Mouse (Mus musculus) olfactory bulb, adult 2 months (tissue): ENCODE data around the gene Nectin2. TPM values are rescaled to one million over a fixed set of nuclear protein-coding genes. Genes with fewer than 3 reads are reported as not detected.

ENCODE experiments used
- H3K27ac ChIP-seq: fragments of 200-500 bp; 2 replicates; pipeline ENCODE4 v1.5.1; 2012; ENCODE audit warnings: low read depth, low read length; ENCODE audit not compliant: insufficient read depth
- H3K4me1 ChIP-seq: fragments of 200-500 bp; 2 replicates; pipeline ENCODE4 v1.6.1; 2012; ENCODE audit warnings: low read length; ENCODE audit not compliant: control insufficient read depth, insufficient read depth
- H3K4me3 ChIP-seq: fragments of 200-500 bp; 2 replicates; pipeline ENCODE4 v1.5.1; 2012; ENCODE audit warnings: mild to moderate bottlenecking, low read depth, low read length, moderate library complexity; ENCODE audit not compliant: insufficient read depth
- CTCF ChIP-seq: fragments of 200-500 bp; IDR thresholded peaks from 2 replicates; pipeline ENCODE4 v1.5.1; 2012; ENCODE audit warnings: low read depth, mild to moderate bottlenecking, low read length, moderate library complexity; ENCODE audit not compliant: insufficient read depth
- POLR2A ChIP-seq: fragments of 200-500 bp; IDR thresholded peaks from 2 replicates; pipeline ENCODE4 v1.6.1; 2012; ENCODE audit warnings: mild to moderate bottlenecking, low read depth, low read length, moderate library complexity; ENCODE audit not compliant: insufficient read depth
- whole genome bisulfite sequencing: fragments of 180-500 bp; shearing (Covaris S2); methylation state at CpG from one replicate; pipeline ENCODE4 v1.1.7; 2018; 5-methylcytosine and 5-hydroxymethylcytosine counted together
- polyA plus RNA-seq: library from polyadenylated mRNA; stranded (reverse); fragments of >200 nt; gene quantifications from 2 replicates; pipeline ENCODE4 v1.2.4, GENCODE M21; 2012; ENCODE audit warnings: low replicate concordance; ENCODE audit not compliant: missing spikeins, insufficient read depth, insufficient read length

Gene Nectin2
- polyA plus RNA-seq, 1 experiment = not detected

DNA sequence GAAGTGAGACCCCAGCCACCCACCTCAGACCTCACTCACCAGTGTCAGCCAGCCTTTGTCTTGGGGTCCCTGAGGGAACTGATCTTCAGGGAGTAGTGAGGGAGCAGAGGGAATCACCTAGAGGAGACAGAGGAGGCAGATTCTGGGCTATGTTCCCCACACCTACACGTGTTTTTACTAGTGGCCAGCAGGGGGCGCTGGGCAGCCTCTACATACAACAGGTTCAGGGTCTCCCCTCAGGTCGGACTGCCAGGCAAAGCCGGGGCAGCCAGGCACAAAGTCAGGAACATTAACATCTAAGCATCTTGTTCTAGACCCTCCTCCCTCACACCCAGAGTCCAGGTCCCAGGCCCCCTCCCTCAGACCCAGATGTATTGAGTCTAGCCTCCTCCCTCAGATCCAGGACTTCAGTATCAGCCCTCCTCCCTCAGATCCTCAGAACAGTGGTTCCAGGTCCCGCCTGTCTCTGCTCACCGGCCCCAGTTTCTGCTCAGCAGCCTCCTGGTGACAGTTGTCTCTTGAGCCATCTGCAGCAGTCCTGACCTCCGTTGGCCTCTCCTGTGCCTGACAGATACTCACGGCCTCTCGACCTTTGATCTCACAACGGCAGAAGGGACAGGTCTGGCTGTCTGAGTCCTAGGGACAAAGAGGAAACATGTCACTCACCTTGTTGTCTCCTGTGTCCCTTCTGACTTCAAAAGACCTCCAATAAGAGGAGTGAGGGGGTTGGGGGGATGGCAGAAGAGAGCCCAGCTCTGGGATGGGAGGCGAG, 34.7 kb upstream of the Nectin2 start:
- no peak overlapping the region for H3K4me3 ChIP-seq
- TF ChIP-seq CTCF (no peak), POLR2A (no peak)
- 55% methylated on average over 11 of the region's 11 CpGs for WGBS
- no peak overlapping the region for H3K27ac ChIP-seq
- H3K4me1 ChIP-seq = no peaks in the 10 kb centered on the region

DNA sequence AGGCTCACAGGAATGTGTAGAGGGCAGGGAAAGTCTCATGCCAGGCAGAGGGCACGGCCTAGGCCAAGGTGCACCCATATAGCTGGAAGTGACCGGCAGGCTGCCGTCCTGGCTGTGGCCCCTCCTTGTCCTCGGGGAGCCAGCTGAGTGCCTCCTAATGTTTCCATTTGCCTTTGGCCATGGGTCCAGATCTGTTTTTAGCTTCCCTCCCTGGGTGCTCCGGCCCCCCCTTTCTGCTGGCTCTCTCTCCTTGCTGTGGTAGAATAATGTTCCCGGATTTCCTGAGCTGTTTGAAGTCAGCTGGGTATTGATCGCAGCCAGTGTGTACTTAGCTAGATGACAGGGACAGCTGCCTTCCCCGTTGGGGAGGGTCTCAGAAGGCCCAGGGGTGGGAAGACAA, 33.3 kb upstream of the Nectin2 start:
- TF ChIP-seq CTCF (no peak), POLR2A (no peak)
- H3K4me3 ChIP-seq = no peak overlapping the region
- WGBS = 71% methylated on average over 8 of the region's 8 CpGs
- no peak overlapping the region for H3K27ac ChIP-seq
- H3K4me1 ChIP-seq = no peaks in the 10 kb centered on the region

DNA sequence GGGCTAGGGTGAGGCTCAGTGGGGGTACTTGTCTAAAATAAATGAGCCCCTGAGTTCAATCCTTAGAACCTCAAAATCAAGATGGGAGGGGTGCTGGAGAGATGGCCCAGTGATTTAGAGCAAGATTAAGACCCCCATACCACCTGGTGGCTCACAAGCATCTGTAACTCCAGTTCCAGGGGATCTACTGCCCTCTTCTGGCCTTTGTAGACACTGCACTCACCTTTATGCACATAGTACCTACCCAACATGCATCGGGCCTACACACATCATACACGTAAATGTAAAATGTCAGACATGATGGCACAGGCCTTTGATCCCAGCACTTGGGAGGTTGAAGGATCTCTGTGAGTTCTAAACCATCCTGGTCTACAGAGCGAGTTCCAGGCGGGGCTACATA, 32.4 kb upstream of the Nectin2 start:
- H3K4me3 ChIP-seq = no peak overlapping the region
- TF ChIP-seq POLR2A = no peak
- no peak for TF ChIP-seq CTCF
- H3K27ac ChIP-seq = no peak overlapping the region
- H3K4me1 ChIP-seq = no peaks in the 10 kb centered on the region
- 94% methylated on average over 4 of the region's 4 CpGs for WGBS

DNA sequence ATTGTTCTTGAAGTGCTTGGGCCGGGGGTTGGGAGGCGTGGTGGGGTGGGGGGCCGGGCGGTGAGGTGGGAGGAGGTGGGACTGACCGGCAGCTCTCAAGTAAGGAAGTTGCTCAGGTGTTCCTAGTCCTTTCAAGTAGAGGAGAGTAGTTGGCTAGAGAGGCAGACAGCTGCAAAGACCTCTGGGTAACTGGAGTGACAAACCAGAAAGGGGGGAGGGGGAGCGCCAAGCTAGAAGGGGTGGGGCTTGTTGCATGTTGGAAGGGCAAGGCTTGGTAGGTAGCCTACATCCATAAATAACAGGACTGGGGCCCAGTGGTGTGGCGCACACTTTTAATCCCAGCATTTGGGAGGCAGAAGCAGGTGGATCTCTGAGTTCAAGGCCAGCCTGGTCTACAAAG, 31.5 kb upstream of the Nectin2 start:
- 92% methylated on average over 7 of the region's 7 CpGs for WGBS
- Histone ChIP-seq H3K4me1 (no peaks in the 10 kb centered on the region), H3K4me3 (no peak overlapping the region), H3K27ac (no peak overlapping the region)
- no peak for TF ChIP-seq CTCF
- TF ChIP-seq POLR2A = no peak

DNA sequence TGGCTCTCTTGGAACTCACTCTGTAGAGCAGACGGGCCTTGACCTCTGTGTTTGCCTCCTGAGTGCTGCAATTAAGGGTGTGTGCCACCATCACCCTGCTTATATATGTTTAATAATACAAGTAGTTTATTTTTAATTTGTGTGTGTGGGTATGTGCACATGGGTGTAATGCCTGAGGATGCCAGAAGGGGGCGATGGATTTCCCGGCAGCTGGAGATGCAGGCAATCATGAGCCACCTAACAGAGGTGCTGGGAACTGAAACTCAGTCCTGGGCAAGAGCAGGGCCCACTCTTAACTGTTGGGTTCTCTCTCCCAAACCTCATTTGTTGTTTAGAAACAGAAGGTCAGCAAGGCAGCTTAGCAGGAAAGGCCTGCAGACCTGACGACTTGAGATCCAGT, 29.6 kb upstream of the Nectin2 start:
- 82% methylated on average over 4 of the region's 4 CpGs for WGBS
- H3K4me3 ChIP-seq = no peak overlapping the region
- H3K4me1 ChIP-seq = no peaks in the 10 kb centered on the region
- H3K27ac ChIP-seq = no peak overlapping the region
- TF ChIP-seq CTCF = 0 out of 2 replicates have a peak, but pooled peaks have one; percentile 11
- TF ChIP-seq POLR2A = no peak

DNA sequence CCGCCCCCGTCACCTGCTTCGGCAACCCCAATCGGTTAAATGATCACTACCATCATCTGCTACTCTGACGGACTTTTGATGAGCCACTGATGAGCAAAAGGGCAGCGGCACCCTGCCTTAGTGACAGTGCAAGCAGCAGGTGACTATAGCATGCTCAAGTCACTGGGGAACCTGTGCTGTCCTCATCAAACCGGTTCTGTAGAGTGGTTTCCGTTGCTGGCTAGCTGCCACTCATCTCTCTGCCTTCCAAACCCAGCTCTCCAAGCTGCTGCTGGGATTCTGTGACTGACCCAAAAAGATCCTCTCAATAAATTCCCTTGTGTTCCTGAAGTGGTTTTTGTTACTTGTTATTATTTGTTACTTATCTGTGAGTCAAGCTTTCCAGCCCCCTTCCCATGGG, 28.4 kb upstream of the Nectin2 start:
- WGBS = 82% methylated on average over 8 of the region's 8 CpGs
- no peak for TF ChIP-seq CTCF
- no peak for TF ChIP-seq POLR2A
- Histone ChIP-seq H3K27ac (no peak overlapping the region), H3K4me3 (no peak overlapping the region), H3K4me1 (no peaks in the 10 kb centered on the region)

DNA sequence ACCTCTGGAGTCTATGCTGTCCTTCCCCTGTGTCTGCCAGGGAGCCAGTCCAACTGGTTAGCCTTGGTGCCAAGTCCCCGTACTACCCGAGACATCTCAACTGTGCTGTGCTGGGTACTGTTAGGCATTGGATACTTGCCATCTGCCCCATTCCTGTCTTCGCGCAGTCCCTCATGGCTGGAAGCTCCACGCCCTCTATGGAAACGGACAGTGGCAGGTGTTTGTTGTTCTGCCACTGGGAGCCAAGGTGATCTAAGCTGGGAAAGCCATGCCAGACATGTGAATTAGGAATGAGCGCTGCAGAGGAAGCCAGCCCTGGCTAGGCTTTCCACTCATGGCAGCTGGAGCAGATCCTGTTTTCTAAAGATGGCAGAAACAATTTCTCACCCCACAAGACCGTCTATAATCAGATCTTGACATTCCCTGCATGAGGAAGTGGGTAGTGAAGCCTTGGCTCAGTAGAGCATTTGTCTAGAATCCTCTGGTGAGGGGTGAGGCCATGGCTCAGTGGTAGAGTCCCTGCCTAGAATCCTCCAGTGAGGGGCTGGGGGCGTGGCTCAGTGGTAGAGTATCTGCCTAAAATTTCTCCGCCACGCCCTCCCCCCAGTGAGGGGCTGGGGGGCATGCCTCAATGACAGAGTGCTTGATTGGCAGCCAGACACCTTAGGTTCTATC, 26.9 kb upstream of the Nectin2 start:
- TF ChIP-seq CTCF (no peak), POLR2A (no peak)
- Histone ChIP-seq H3K27ac (no peak overlapping the region), H3K4me1 (no peaks in the 10 kb centered on the region), H3K4me3 (no peak overlapping the region)
- WGBS = 75% methylated on average over 11 of the region's 11 CpGs

DNA sequence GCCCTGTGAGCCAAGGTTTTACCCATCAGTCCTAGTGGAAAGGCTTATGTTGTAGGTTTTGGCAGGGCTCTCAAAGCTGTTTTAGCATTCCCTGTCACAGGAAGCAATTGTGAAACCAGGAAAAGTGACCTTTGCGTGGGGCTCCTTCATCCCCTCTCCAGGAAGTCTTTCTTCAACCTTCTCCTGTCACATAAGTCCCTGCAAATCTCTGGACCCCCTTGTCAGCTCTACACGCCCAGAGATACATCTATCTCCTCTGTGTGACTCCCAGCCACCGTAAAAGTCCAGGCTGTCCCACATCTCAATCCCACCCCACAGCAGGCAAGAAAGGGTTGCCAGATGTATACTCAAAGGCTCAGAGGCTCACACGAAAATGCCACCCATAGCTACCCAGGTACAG, 21.4 kb upstream of the Nectin2 start:
- no peak overlapping the region for H3K27ac ChIP-seq
- no peak overlapping the region for H3K4me3 ChIP-seq
- TF ChIP-seq POLR2A = no peak
- 72% methylated on average over 4 of the region's 4 CpGs for WGBS
- peaks cover 16% of the 10 kb centered on the region for H3K4me1 ChIP-seq

DNA sequence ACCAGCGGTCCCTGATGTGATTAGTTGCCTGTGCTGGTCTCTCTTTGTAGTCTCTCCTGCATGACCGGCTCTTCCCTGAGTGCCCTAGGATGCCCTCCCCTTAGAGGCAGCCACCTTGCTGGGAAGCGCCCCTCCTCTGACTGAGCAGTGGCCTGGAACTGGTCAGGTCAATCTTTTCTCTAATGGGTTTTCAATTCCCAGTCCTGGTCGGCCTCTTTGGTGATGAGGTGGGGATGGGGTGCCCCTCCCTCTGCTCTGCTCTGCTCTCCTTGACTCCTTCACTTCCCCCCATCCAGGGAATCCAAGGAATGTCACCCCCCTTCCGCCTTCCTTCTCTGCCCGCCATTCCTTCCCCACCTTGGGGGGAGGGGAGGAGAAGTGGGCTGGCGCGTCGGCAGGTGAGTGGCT, 20.7 kb upstream of the Nectin2 start, which contains the start of gene Bcam:
TSS of gene Bcam (minus strand) at position 33 of the 408 bp plus-strand sequence.
- H3K27ac ChIP-seq = no peak within 1 kb of the TSS
- peak within 1 kb of the TSS; percentile 35 for H3K4me3 ChIP-seq
- TF ChIP-seq CTCF = no peak
- TF ChIP-seq POLR2A = no peak
- H3K4me1 ChIP-seq = peaks cover 16% of the 10 kb centered on the region
- WGBS = 11% methylated on average over 9 of the region's 9 CpGs
